Mouse (Mus musculus) kidney, adult 2 months (tissue): ENCODE data around the gene B3galt1.

Source experiments
- CTCF ChIP-seq: fragments of 200-500 bp; conservative IDR thresholded peaks from 2 replicates; pipeline ENCODE4 v1.5.1; 2011; ENCODE audit warnings: low read depth, mild to moderate bottlenecking, control low read depth, low read length, moderate library complexity, mixed read lengths; ENCODE audit not compliant: insufficient read depth, insufficient read length
- POLR2A ChIP-seq: fragments of 200-500 bp; IDR thresholded peaks from one replicate; pipeline ENCODE4 v1.6.1; 2011; ENCODE audit warnings: low read depth, low read length, control low read depth

GRCm38 (mm10) chr2:68118076-68118475 is 552.4 kb downstream of the B3galt1 start:
- TF ChIP-seq CTCF, result 0 out of 2 replicates have a peak, but pooled peaks have one; percentile 8
- TF ChIP-seq POLR2A, result no peak
